ENCODE assay signal across 21 mouse cellular contexts in the genomic region with DNA sequence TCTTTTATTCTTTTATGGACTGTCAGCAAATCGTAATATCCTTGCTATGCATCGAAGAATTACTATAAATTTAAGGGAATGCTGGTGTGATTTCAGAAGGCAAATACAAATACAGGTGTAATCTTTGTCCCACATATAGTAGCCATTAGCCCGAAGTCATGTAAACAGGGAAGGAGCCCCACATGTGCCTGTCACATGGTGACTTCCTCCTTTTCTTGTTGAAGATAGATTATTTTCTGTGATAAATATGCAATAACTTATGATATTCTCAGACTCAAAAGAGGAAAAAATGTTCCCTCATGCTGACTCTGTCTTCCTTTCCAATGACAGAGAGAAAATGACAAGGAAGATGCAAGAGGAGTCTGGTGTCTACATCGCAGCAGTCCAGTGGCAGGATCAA.
DNase-seq lines count a peak whose midpoint lies in the region; ATAC-seq and TF ChIP-seq lines count a peak whose summit lies in the region.
"Had no signal": no experiment of that assay in that cellular context is flagged by ENCODE, and none has a peak within 500 bp of the region (broad histone marks: within the 10 kb centered on the region; RNA-seq: fewer than 3 reads in every experiment).

No protein-coding gene starts in this region.

- H3K9ac ChIP-seq in MEL (ENCODE audit: control insufficient read depth, low read depth, low read length, poor library complexity, severe bottlenecking), result no peak overlapping the region
- H3K9ac ChIP-seq in forebrain, embryonic 13.5 days, result no peak overlapping the region

- no peak overlapping the region for H3K27ac ChIP-seq in MEL (ENCODE audit: control insufficient read depth, low read depth, low read length)
- peak overlapping the region; percentile 54 for H3K27ac ChIP-seq in bone marrow macrophage, adult 2 months (ENCODE audit: insufficient read depth, low read depth, low read length)
- no peak overlapping the region for H3K27ac ChIP-seq in forebrain, embryonic 13.5 days

- H3K4me2 ChIP-seq in forebrain, embryonic 13.5 days, result no peak overlapping the region

- peaks cover 7% of the 10 kb centered on the region in 2 experiments for H3K4me1 ChIP-seq in MEL (ENCODE audit: control insufficient read depth in 1 of 2, insufficient read depth in 2 of 2, low read length in 2 of 2)
- H3K4me1 ChIP-seq in bone marrow macrophage, adult 2 months (ENCODE audit: control insufficient read depth, insufficient read depth, low read length), result peaks cover 15% of the 10 kb centered on the region
- no peaks in the 10 kb centered on the region for H3K4me1 ChIP-seq in forebrain, embryonic 13.5 days

- no peak for TF ChIP-seq CTCF in MEL (IDR thresholded peaks at IDR 0.05 in 2 of 3, conservative IDR thresholded peaks at IDR 0.05 in 1 of 3; ENCODE audit: control insufficient read depth in 1 of 3, insufficient read depth in 1 of 3, low read depth in 2 of 3, low read length in 3 of 3, poor library complexity in 1 of 3, severe bottlenecking in 1 of 3)
- no peak for TF ChIP-seq CTCF in bone marrow macrophage, adult 2 months (IDR thresholded peaks at IDR 0.05; ENCODE audit: low read depth, low read length)

- no peaks in the 10 kb centered on the region for H3K9me3 ChIP-seq in MEL (replicated peaks; ENCODE audit: insufficient read depth, low read length)
- H3K9me3 ChIP-seq in forebrain, embryonic 13.5 days (replicated peaks), result no peaks in the 10 kb centered on the region
- H3K9me3 ChIP-seq: G1E had no signal

- 92% methylated on average over 4 of the region's 4 CpGs for WGBS in forebrain, embryonic 13.5 days

- DNase-seq in MEL (ENCODE audit: low read depth, low spot score), result peak; percentile 32
- no peak for DNase-seq in layer of hippocampus, postnatal 14 days (ENCODE audit: low spot score in 2 of 2)
- DNase-seq: adrenal gland, adult 2 months; adrenal gland, adult 8-10 months; adrenal gland, postnatal 10 days; adrenal gland, postnatal 14 days; adrenal gland, postnatal 25 days; adrenal gland, postnatal 36 days; B cell, adult 2 months; cerebellum, adult 11 months; cerebellum, adult 11-12 months; cerebellum, adult 18-20 months; cerebellum, adult 2 months; cerebellum, adult 8-10 months had no signal

- no peaks in the 10 kb centered on the region for H3K79me2 ChIP-seq in MEL (ENCODE audit: control insufficient read depth, insufficient read depth, low read length, poor library complexity)

- no peak for TF ChIP-seq EP300 in MEL (IDR thresholded peaks at IDR 0.05; ENCODE audit: low read depth in 1 of 2, low read length in 2 of 2)

- H3K36me3 ChIP-seq in MEL (ENCODE audit: control insufficient read depth in 1 of 2, insufficient read depth in 2 of 2, low read length in 2 of 2), result peaks cover 0 to 8% of the 10 kb centered on the region in 2 experiments; a peak in 3 of 4 replicates
- H3K36me3 ChIP-seq in forebrain, embryonic 13.5 days (ENCODE audit: poor library complexity, severe bottlenecking), result no peaks in the 10 kb centered on the region; the same call in 1 of the 2 replicates
- H3K36me3 ChIP-seq: G1E had no signal

- no peak for TF ChIP-seq POLR2A in MEL (IDR thresholded peaks at IDR 0.05; ENCODE audit: control insufficient read depth in 1 of 2, insufficient read depth in 1 of 2, low read depth in 1 of 2, low read length in 2 of 2, poor library complexity in 1 of 2)
- no peak for TF ChIP-seq POLR2A in bone marrow macrophage, adult 2 months (IDR thresholded peaks at IDR 0.05; ENCODE audit: borderline replicate concordance, low read depth, low read length)

- no peak overlapping the region for H3K4me3 ChIP-seq in MEL (ENCODE audit: control insufficient read depth in 1 of 2, insufficient read depth in 1 of 2, low read depth in 2 of 2, low read length in 2 of 2)
- H3K4me3 ChIP-seq in bone marrow macrophage, adult 2 months (ENCODE audit: insufficient read depth, low read length), result no peak overlapping the region
- no peak overlapping the region for H3K4me3 ChIP-seq in forebrain, embryonic 13.5 days

- no peak for TF ChIP-seq RAD21 in MEL (IDR thresholded peaks at IDR 0.05; ENCODE audit: low read depth, low read length)

- ATAC-seq in forebrain, embryonic 13.5 days, result no peak
- ATAC-seq: activated CD4-positive, CD25-positive, alpha-beta regulatory T cell, adult 4 months; CD4-positive, CD25-positive, alpha-beta regulatory T cell, adult 4 months; Patski had no signal

- H3K27me3 ChIP-seq in MEL (ENCODE audit: control insufficient read depth in 1 of 2, insufficient read depth in 2 of 2, low read length in 2 of 2), result no peaks in the 10 kb centered on the region
- no peaks in the 10 kb centered on the region for H3K27me3 ChIP-seq in forebrain, embryonic 13.5 days
- H3K27me3 ChIP-seq: CH12.LX, Patski had no signal

TF ChIP-seq in MEL, 35 proteins besides CTCF, POLR2A, EP300 and RAD21:
- TF ChIP-seq GATA1 (IDR thresholded peaks at IDR 0.05; ENCODE audit: low read depth, low read length) (peak; percentile 44), ZMIZ1 (IDR thresholded peaks at IDR 0.05; ENCODE audit: low read depth, low read length) (no peak), BHLHE40 (IDR thresholded peaks at IDR 0.05; ENCODE audit: borderline replicate concordance, low read depth, low read length) (peak; percentile 76), MXI1 (IDR thresholded peaks at IDR 0.05; ENCODE audit: low read depth, low read length) (peak; percentile 94), ETS1 (IDR thresholded peaks at IDR 0.05; ENCODE audit: low read depth, low read length) (peak; percentile 54), E2F4 (IDR thresholded peaks at IDR 0.05; ENCODE audit: borderline replicate concordance, low read depth, low read length) (no peak), MYC (IDR thresholded peaks at IDR 0.05; ENCODE audit: low read depth, low read length) (peak; percentile 97), SIN3A (IDR thresholded peaks at IDR 0.05; ENCODE audit: low read length) (peak; percentile 75), CHD2 (IDR thresholded peaks at IDR 0.05; ENCODE audit: low read length) (no peak), USF1 (IDR thresholded peaks at IDR 0.05; ENCODE audit: low read depth, low read length) (peak; percentile 70; the same call in 1 of the 2 replicates), MAX (IDR thresholded peaks at IDR 0.05; ENCODE audit: low read length) (peak; percentile 92)
TF ChIP-seq in MEL: peak in this region for 8.
